Mouse (Mus musculus) bone marrow, adult 2 months (tissue): ENCODE results near the gene Itgb2l.

Experiments used
- CTCF ChIP-seq: fragments of 200-500 bp; IDR thresholded peaks from 2 replicates; pipeline ENCODE4 v1.5.1; 2011; ENCODE audit warnings: low read length, control low read depth; ENCODE audit not compliant: control insufficient read depth, insufficient read depth
- POLR2A ChIP-seq: fragments of 200-500 bp; IDR thresholded peaks from 2 replicates; pipeline ENCODE4 v1.6.1; 2011; ENCODE audit warnings: low read depth, mild to moderate bottlenecking, control low read depth, low read length, borderline replicate concordance; ENCODE audit not compliant: control insufficient read depth

- TF ChIP-seq CTCF (no peak), POLR2A (no peak)
Measured at GRCm38 (mm10) chr16:96375538-96375937, 67.9 kb downstream of the Itgb2l start.
